Mouse (Mus musculus): Measurements from ENCODE around the gene 2700049A03Rik. TPM values are rescaled to one million over a fixed set of nuclear protein-coding genes. Genes with fewer than 3 reads are reported as not detected.

The 2700049A03Rik gene
- total RNA-seq, 1 experiment from 2014 or later, result 21.2 TPM

GRCm38 (mm10) chr12:71150167-71150566 lies 13.5 kb downstream of the 2700049A03Rik start:
- no peak for ATAC-seq (replicated peaks in 1 of 2; ENCODE audit: insufficient read depth in 1 of 2, low FRiP score in 2 of 2, low TSS enrichment in 1 of 2, low read depth in 1 of 2, poor library complexity in 2 of 2, severe bottlenecking in 2 of 2)

- no peak for ATAC-seq (replicated peaks in 1 of 2; ENCODE audit: insufficient read depth in 1 of 2, low FRiP score in 2 of 2, low TSS enrichment in 1 of 2, low read depth in 1 of 2, poor library complexity in 2 of 2, severe bottlenecking in 2 of 2)
Observed at GRCm38 (mm10) chr12:71154979-71155378, 18.3 kb downstream of the 2700049A03Rik start.

- ATAC-seq (replicated peaks in 1 of 2; ENCODE audit: insufficient read depth in 1 of 2, low FRiP score in 2 of 2, low TSS enrichment in 1 of 2, low read depth in 1 of 2, poor library complexity in 2 of 2, severe bottlenecking in 2 of 2), result no peak
Observed at GRCm38 (mm10) chr12:71157974-71158373, 21.3 kb downstream of the 2700049A03Rik start.

- ATAC-seq (replicated peaks in 1 of 2; ENCODE audit: insufficient read depth in 1 of 2, low FRiP score in 2 of 2, low TSS enrichment in 1 of 2, low read depth in 1 of 2, poor library complexity in 2 of 2, severe bottlenecking in 2 of 2), result peak in 1 of 2 experiments; percentile 64; a peak in 2 of 4 replicates
Observed at GRCm38 (mm10) chr12:71164410-71164809, 27.8 kb downstream of the 2700049A03Rik start.

GRCm38 (mm10) chr12:71169911-71170310 lies 33.3 kb downstream of the 2700049A03Rik start:
- no peak for ATAC-seq (replicated peaks in 1 of 2; ENCODE audit: insufficient read depth in 1 of 2, low FRiP score in 2 of 2, low TSS enrichment in 1 of 2, low read depth in 1 of 2, poor library complexity in 2 of 2, severe bottlenecking in 2 of 2)

- no peak for ATAC-seq (replicated peaks in 1 of 2; ENCODE audit: insufficient read depth in 1 of 2, low FRiP score in 2 of 2, low TSS enrichment in 1 of 2, low read depth in 1 of 2, poor library complexity in 2 of 2, severe bottlenecking in 2 of 2)
Observed at GRCm38 (mm10) chr12:71183736-71184135, 47.1 kb downstream of the 2700049A03Rik start.

GRCm38 (mm10) chr12:71184396-71184795 lies 47.7 kb downstream of the 2700049A03Rik start:
- ATAC-seq (replicated peaks in 1 of 2; ENCODE audit: insufficient read depth in 1 of 2, low FRiP score in 2 of 2, low TSS enrichment in 1 of 2, low read depth in 1 of 2, poor library complexity in 2 of 2, severe bottlenecking in 2 of 2), result no peak

- peak in 1 of 2 experiments; percentile 69; a peak in 1 of 4 replicates for ATAC-seq (replicated peaks in 1 of 2; ENCODE audit: insufficient read depth in 1 of 2, low FRiP score in 2 of 2, low TSS enrichment in 1 of 2, low read depth in 1 of 2, poor library complexity in 2 of 2, severe bottlenecking in 2 of 2)
Observed at GRCm38 (mm10) chr12:71192705-71193104, 56.1 kb downstream of the 2700049A03Rik start.

- ATAC-seq (replicated peaks in 1 of 2; ENCODE audit: insufficient read depth in 1 of 2, low FRiP score in 2 of 2, low TSS enrichment in 1 of 2, low read depth in 1 of 2, poor library complexity in 2 of 2, severe bottlenecking in 2 of 2), result no peak
Observed at GRCm38 (mm10) chr12:71197671-71198070, 61.0 kb downstream of the 2700049A03Rik start.

- ATAC-seq (replicated peaks in 1 of 2; ENCODE audit: insufficient read depth in 1 of 2, low FRiP score in 2 of 2, low TSS enrichment in 1 of 2, low read depth in 1 of 2, poor library complexity in 2 of 2, severe bottlenecking in 2 of 2), result no peak
Observed at GRCm38 (mm10) chr12:71201753-71202152, 65.1 kb downstream of the 2700049A03Rik start.

GRCm38 (mm10) chr12:71204303-71204702 lies 67.7 kb downstream of the 2700049A03Rik start:
- no peak for ATAC-seq (replicated peaks in 1 of 2; ENCODE audit: insufficient read depth in 1 of 2, low FRiP score in 2 of 2, low TSS enrichment in 1 of 2, low read depth in 1 of 2, poor library complexity in 2 of 2, severe bottlenecking in 2 of 2)

GRCm38 (mm10) chr12:71217191-71217590 lies 80.5 kb downstream of the 2700049A03Rik start:
- ATAC-seq (replicated peaks in 1 of 2; ENCODE audit: insufficient read depth in 1 of 2, low FRiP score in 2 of 2, low TSS enrichment in 1 of 2, low read depth in 1 of 2, poor library complexity in 2 of 2, severe bottlenecking in 2 of 2), result no peak

GRCm38 (mm10) chr12:71217866-71218522 lies 81.3 kb downstream of the 2700049A03Rik start:
- ATAC-seq (replicated peaks in 1 of 2; ENCODE audit: insufficient read depth in 1 of 2, low FRiP score in 2 of 2, low TSS enrichment in 1 of 2, low read depth in 1 of 2, poor library complexity in 2 of 2, severe bottlenecking in 2 of 2), result no peak

GRCm38 (mm10) chr12:71222761-71223160 lies 86.1 kb downstream of the 2700049A03Rik start:
- ATAC-seq (replicated peaks in 1 of 2; ENCODE audit: insufficient read depth in 1 of 2, low FRiP score in 2 of 2, low TSS enrichment in 1 of 2, low read depth in 1 of 2, poor library complexity in 2 of 2, severe bottlenecking in 2 of 2), result no peak

GRCm38 (mm10) chr12:71227769-71228168 lies 91.1 kb downstream of the 2700049A03Rik start:
- ATAC-seq (replicated peaks in 1 of 2; ENCODE audit: insufficient read depth in 1 of 2, low FRiP score in 2 of 2, low TSS enrichment in 1 of 2, low read depth in 1 of 2, poor library complexity in 2 of 2, severe bottlenecking in 2 of 2), result no peak

- no peak for ATAC-seq (replicated peaks in 1 of 2; ENCODE audit: insufficient read depth in 1 of 2, low FRiP score in 2 of 2, low TSS enrichment in 1 of 2, low read depth in 1 of 2, poor library complexity in 2 of 2, severe bottlenecking in 2 of 2)
Observed at GRCm38 (mm10) chr12:71228925-71229649, 92.4 kb downstream of the 2700049A03Rik start.

- ATAC-seq (replicated peaks in 1 of 2; ENCODE audit: insufficient read depth in 1 of 2, low FRiP score in 2 of 2, low TSS enrichment in 1 of 2, low read depth in 1 of 2, poor library complexity in 2 of 2, severe bottlenecking in 2 of 2), result no peak
Observed at GRCm38 (mm10) chr12:71231561-71231960, 94.9 kb downstream of the 2700049A03Rik start.

- no peak for ATAC-seq (replicated peaks in 1 of 2; ENCODE audit: insufficient read depth in 1 of 2, low FRiP score in 2 of 2, low TSS enrichment in 1 of 2, low read depth in 1 of 2, poor library complexity in 2 of 2, severe bottlenecking in 2 of 2)
Observed at GRCm38 (mm10) chr12:71233426-71233825, 96.8 kb downstream of the 2700049A03Rik start.

- no peak for ATAC-seq (replicated peaks in 1 of 2; ENCODE audit: insufficient read depth in 1 of 2, low FRiP score in 2 of 2, low TSS enrichment in 1 of 2, low read depth in 1 of 2, poor library complexity in 2 of 2, severe bottlenecking in 2 of 2)
Observed at GRCm38 (mm10) chr12:71237074-71237473, 100.4 kb downstream of the 2700049A03Rik start.
